Mouse (Mus musculus): Measurements from ENCODE around the gene Map3k1. TPM values are rescaled to one million over a fixed set of nuclear protein-coding genes. Genes with fewer than 3 reads are reported as not detected.

The Map3k1 gene
- 26.2 TPM for polyA plus RNA-seq (2014; fragmentation: Illumina TruSeq; extraction: RNeasy Lipid Tissue Mini Kit (QIAGEN cat#74804); ENCODE audit: low read depth, low replicate concordance)

DNA sequence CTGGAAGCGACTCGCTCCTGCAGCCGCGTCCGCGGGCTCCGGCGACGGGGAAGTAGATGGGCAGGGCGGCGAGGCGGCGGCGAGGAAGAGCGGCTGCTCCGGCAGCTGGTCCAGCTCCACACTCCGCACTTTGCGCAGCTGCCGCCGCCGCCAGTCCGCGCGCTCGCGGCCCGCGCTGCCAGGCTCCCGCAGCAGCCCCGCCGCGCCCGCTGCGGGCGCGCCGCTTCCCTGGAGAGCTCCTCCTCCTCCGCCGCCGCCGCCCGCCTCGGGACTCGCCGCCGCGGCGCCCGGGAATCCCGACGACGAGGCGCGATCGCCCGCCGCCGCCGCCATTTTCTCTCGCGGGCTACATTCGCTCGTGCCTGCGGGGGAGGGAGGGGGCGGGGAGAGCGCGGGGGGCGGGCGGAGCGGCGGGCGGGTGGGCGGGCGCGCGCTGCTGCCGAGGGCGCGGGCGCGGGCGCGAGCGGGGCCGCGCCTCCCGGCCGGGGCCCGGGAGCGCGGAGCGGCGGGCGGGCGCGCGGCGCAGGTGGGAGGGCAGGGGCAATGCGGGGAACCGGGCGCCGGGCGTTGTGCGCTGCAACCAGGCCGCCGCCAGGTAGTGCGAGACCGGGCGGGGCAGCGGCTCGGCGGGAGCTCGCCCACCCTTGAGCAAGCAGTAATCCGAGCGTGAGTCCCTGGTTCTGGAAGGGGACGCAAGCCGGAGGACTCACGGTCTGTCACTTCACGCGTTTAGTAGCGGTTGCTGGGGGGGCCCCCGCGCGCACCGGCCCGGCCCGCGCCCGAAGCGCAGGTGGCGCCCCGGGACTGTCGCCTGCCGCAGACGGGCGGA lies at the start of gene Map3k1:
Gene Map3k1 (minus strand): TSS at position 357 of the 829 bp plus-strand sequence.

Other genes with a start within 250 kb of the Map3k1 start
- not detected for gene Gm10198, start 216.2 kb downstream of the Map3k1 start, polyA plus RNA-seq (2014; fragmentation: Illumina TruSeq; extraction: RNeasy Lipid Tissue Mini Kit (QIAGEN cat#74804); ENCODE audit: low read depth, low replicate concordance)
- gene Mier3, start 128.0 kb downstream of the Map3k1 start, polyA plus RNA-seq (2014; fragmentation: Illumina TruSeq; extraction: RNeasy Lipid Tissue Mini Kit (QIAGEN cat#74804); ENCODE audit: low read depth, low replicate concordance), result 121 TPM

Data from sigmoid colon, adult 10 weeks (tissue).